Mouse (Mus musculus): ENCODE data around the gene Trhr2.
A peak's percentile ranks its signal among the peaks of the same experiment; 100 is the strongest.
"Not testable (repeated sequence)": the region's sequence is repeated elsewhere in the genome, so short reads cannot be mapped to it uniquely, and the experiment has no call there.

Trhr2 gene

DNA sequence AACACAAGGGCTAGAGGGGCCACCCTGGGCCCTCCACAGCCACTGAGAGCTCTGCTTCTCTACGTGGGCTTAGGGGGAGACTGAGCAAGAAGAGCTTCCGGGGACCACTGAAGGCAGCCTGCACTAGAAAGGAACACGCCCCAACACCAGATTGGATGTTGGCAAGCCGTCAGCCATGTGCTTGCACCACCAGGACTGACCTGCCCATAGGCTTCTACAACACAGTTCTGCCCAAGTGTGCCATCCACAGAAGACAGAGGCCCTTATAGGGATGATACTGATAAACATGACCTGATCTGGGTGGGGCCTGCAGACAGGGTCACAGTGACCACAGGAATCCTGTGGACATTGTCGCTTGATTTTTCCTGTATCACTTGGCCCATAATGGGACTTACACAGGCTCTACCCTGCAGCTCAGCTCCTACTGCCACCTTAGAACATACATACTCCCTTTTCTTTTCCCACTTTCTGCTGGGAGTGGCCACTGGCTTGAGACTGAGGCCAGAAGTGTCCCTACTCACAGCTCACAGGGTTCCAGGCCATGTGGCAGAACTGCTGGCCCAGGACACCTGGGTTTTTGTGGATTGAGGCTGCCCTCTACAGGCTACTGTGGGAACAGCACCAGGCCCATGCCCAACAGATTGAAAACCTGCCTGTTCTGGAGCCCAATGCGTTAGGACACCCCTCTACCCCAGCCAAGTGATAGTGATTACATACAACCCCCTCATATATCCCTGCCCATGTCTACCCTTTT, 27.6 kb downstream of the Trhr2 start:
- peak in 1 of 2 experiments; percentile 60 for DNase-seq (ENCODE audit: low spot score in 2 of 2)

DNA sequence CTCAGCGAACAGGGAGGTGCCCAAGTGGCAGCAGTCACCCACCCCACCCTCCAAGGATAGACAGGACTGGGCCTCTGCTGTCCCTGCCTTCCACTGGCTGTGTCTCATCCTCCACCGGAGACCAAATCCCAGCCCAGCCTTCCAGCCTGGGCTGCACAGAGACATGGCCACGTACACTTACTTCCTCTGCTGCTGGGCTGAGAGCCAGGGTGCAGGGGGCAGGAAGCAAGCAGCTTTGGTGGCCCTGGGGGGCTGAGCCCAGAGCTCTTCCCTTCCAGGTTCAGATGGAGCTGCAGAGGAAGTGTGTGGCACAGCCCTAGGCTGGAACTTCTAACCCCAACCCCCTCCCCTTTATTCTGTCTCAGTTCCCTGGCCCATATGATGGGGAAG, 29.4 kb downstream of the Trhr2 start:
- no peak for DNase-seq (ENCODE audit: low spot score in 2 of 2)

DNA sequence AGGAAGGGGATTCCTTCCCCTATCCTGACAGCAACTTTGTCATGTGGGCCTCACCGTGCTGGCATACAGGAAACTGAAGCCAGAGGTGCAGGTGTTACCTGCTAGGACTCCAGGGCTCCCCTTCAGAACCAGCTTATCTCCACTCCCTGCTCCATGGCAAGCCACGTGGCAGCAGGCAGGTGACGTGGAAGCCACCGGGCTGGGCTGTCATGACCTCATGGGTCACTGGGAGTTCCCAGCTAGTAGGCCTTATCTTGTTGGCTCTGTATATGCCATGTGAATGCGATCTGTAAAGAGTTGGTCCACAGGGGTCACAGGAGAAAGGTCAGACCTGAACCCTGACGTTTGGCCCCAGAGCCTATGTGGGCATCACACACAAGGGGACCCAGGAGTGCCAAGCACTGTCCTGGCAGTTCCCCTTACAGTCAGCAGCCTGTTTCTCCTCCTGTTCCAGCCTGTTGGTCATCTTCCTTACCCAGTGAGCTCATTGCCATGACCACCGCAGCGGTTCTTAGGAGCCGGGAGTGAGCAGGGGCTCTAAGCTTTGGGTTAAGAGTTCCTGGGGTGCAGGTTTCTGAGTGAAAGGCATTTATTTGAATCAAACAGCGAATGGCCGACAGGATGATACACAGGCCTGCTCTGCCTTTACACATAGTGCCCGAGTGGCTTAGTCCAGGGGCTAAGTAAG, 30.0 kb downstream of the Trhr2 start:
- no peak for DNase-seq (ENCODE audit: low spot score in 2 of 2)

GRCm38 (mm10) chr8:122329553-122330239, 30.9 kb downstream of the Trhr2 start:
- no peak for DNase-seq (ENCODE audit: low spot score in 2 of 2)

DNA sequence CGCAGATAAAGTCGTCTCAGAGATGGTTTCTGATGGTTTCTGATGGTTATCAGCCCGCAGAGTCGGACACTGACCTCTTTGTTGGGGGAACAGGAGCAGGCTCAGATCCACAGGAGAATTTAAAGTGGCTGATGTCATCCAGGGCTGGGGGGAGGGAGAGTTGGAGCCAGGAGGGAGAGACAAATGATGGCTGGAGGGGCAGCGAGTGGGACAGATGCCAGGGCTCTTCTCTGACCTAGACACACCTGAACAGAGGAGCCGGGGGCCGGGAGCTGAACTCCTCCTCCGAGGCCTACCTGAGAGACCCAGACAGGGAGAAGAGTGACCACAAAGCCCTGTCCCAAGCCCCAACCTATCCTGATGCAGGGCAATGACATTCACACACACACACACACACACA, 31.5 kb downstream of the Trhr2 start:
- DNase-seq (ENCODE audit: low spot score in 2 of 2), result no peak

DNA sequence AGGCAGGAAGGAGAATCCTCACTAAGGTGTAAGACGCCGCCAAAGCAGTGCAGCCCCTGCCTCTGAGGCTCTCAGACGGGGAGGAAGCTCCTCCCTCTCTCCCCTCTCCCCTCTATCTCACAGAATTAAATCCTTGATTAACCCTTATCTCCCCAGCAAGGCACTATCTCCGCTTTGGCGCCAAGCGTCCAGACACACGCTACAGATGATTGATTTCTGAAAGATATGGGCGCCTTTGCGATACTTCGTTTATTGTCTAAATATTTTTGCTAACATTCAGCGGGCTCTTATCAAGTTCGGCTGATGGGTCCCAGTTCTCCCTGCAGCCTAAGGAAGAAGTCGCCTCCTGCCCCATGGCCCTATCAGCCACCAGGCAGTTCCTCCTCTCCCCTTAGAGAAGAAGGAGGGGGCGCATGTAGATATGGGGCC, 34.4 kb downstream of the Trhr2 start:
- DNase-seq (ENCODE audit: low spot score in 2 of 2), result no peak

DNA sequence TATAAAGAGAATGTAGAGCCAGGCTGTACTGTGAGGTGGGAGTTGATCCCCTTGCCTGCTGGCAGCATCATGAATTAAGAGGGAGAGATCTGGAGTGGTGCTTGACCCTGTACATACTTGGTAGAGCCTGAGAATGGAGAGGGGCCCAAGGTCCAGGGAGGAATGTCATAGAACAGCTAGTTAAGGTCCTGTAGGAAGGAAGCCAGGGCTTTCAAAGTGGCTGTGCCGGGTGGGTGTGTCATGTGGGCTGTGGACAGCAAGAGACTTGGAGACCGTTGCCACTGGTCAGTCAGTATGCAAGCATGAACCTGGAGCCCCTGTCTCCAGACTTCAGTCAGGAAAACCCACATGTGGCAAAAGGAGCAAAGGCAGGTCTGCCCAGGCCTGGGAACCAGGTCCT, 35.4 kb downstream of the Trhr2 start:
- no peak for DNase-seq (ENCODE audit: low spot score in 2 of 2)

DNA sequence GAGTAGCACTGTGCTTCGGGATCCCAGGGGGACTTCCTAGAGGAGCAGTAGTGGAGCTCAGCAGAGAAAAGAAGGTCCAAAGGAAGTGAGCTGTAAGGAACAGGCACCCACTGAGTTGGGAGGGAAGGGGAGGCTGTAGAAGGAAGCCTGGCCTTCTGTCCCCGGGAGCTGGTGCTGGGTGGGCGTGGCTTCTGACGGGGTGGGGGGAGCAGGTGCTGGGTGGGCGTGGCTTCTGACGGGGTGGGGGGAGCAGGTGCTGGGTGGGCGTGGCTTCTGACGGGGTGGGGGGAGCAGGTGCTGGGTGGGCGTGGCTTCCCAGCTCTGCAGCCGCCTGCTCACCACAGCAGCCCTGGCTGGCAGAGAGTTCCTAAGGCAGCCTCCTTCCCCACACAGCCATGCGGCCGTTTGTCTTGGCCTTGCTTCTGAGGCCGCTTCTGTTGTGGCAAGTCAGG, 36.6 kb downstream of the Trhr2 start:
- DNase-seq (ENCODE audit: low spot score in 2 of 2), result not testable (repeated sequence)

DNA sequence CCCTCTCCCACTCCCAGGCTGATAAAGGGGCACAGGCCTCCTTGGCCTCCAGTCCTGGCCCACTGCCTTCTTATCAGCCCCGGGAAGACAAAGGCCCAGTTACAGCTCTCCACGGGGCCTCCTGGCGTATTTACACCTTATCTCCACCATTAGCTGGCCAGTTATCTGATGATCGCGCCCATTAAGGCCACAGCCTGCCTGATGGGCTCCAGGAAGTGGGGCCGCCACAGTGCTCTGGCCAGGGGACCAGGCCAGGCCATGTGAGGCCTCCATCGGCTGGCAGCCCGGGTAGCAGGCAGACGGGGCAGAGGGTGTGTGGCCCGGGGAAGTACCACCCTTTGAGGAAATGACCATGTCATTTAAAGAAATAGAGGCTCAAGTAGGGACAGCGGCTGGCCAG, 37.8 kb downstream of the Trhr2 start:
- no peak for DNase-seq (ENCODE audit: low spot score in 2 of 2)

GRCm38 (mm10) chr8:122322126-122322525, 38.4 kb downstream of the Trhr2 start:
- no peak for DNase-seq (ENCODE audit: low spot score in 2 of 2)

- no peak for DNase-seq (ENCODE audit: low spot score in 2 of 2)
These were observed 39.1 kb downstream of the Trhr2 start for GRCm38 (mm10) chr8:122321455-122321921.

- DNase-seq (ENCODE audit: low spot score in 2 of 2), result no peak
These were observed 40.0 kb downstream of the Trhr2 start for GRCm38 (mm10) chr8:122320541-122320940.

DNA sequence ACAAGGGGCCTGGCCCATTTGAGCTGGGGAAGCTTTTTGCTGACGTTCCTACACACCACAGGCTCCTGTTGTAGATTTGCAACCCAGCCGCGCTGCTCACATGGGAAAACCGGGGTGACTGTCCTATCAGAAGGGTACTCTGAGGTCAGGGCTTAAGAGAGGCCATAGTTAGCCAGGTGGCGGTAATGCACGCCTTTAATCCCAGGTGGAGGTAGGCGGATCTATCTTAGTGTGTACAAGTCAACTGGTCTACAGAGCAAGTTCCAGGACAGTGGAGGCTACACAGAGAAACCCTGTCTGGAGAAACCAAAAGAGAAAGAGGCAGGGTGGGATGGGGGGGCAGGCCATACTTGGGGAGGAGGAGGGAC, 40.9 kb downstream of the Trhr2 start:
- no peak for DNase-seq (ENCODE audit: low spot score in 2 of 2)

- DNase-seq (ENCODE audit: low spot score in 2 of 2), result no peak
These were observed 41.4 kb downstream of the Trhr2 start for GRCm38 (mm10) chr8:122319045-122319707.

DNA sequence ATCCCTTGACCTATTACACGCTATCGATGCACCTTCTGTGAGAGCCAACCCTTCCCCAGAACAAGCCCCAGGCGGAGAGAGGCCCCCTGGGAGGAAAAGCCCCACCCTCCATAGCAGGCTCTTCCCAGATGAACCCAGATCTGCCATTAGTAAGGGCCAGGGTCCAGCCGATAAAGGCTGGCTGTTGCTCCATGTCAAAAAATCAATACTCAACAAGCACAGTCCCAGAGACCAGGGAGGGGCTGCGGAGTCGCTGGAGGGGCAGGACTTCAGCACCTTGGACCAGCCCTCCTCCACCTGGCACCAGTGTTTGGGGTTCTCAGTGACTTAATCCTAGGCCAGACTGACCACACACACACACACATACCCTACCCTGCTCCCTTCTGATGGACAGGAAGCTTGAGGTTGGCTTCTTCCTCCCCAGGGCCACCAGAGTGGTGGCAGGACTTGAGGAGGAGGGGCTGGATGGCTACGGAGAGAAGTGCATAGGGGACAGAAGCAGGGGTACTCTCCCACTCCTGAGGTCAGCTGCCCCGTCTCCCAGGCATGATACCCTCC, 42.5 kb downstream of the Trhr2 start:
- no peak for DNase-seq (ENCODE audit: low spot score in 2 of 2)

- DNase-seq (ENCODE audit: low spot score in 2 of 2), result no peak
These were observed 44.1 kb downstream of the Trhr2 start for GRCm38 (mm10) chr8:122316402-122316801.

- no peak for DNase-seq (ENCODE audit: low spot score in 2 of 2)
These were observed 45.5 kb downstream of the Trhr2 start for GRCm38 (mm10) chr8:122314899-122315496.

- no peak for DNase-seq (ENCODE audit: low spot score in 2 of 2)
These were observed 47.2 kb downstream of the Trhr2 start for GRCm38 (mm10) chr8:122313310-122313709.

- DNase-seq (ENCODE audit: low spot score in 2 of 2), result no peak
These were observed 48.0 kb downstream of the Trhr2 start for GRCm38 (mm10) chr8:122312553-122312952.

DNA sequence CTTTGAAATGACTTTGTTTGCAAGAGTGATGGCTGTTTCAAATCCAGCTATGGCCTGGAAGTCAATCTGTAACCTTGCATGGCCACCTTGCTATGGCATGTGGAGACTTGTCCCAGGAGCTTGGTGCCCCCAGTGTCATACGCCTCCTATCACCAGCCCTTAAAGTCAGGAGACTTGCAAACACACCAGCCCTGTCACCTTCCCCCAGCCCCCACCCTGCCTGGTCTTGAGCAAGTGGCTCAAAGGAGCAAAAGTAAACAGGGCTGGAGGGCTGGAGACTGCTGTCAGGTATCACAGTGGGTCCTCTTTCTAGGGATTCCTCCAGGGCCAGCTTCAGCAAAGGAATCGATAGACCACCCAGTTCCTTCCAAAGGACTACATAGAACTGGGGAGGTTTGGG, 49.4 kb downstream of the Trhr2 start:
- DNase-seq (ENCODE audit: low spot score in 2 of 2), result no peak

DNA sequence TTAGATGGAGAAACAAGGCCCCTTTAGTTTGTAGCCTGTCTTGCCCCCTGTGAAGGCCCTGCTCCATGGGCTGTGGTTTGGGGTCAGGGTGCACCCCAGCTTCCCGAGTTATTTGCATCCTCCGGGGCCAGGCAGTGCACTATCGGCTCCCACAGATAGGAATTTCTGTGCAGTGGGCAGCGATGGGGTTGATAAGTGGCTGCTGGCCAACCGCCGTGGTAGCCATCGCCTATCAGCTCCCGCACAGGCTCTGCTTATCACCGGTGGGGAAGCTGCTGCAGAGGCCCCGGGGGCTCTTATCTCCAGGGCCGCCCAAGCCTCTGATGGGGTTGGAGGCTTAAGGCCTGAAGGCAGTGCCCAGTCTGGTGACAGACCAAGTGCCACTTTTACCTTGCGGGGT, 51.3 kb downstream of the Trhr2 start:
- no peak for DNase-seq (ENCODE audit: low spot score in 2 of 2)

All from right cerebral cortex, postnatal 36 days (tissue).